Mouse (Mus musculus) heart, embryonic 15.5 days (tissue): Measurements from ENCODE around the gene Gm12185. TPM values are rescaled to one million over a fixed set of nuclear protein-coding genes. Genes with fewer than 3 reads are reported as not detected.
"Not testable (repeated sequence)": the region's sequence is repeated elsewhere in the genome, so short reads cannot be mapped to it uniquely, and the experiment has no call there.

ENCODE experiments used
- ATAC-seq: fragments of 200-750 bp; cut with Nextera tagmentation; replicated peaks from 2 replicates; pipeline ENCODE4 v1.8.0; 2017; ENCODE audit warnings: low read depth, moderate TSS enrichment; ENCODE audit not compliant: insufficient number of reproducible peaks, insufficient read depth, low FRiP score
- H3K27ac ChIP-seq: fragments of 300-500 bp; sonication (generic); 2 replicates; pipeline ENCODE4 v1.5.1; 2015; ENCODE audit warnings: mild to moderate bottlenecking, inconsistent platforms
- H3K27me3 ChIP-seq: fragments of 300-500 bp; sonication (generic); 2 replicates; pipeline ENCODE4 v1.6.1; 2015; ENCODE audit warnings: inconsistent platforms
- H3K36me3 ChIP-seq: fragments of 300-500 bp; sonication (generic); 2 replicates; pipeline ENCODE4 v1.6.1; 2015; ENCODE audit warnings: mild to moderate bottlenecking, inconsistent platforms
- H3K4me1 ChIP-seq: fragments of 300-500 bp; sonication (generic); replicated peaks from 2 replicates; pipeline ENCODE4 v1.6.1; 2015; ENCODE audit warnings: inconsistent platforms
- H3K4me2 ChIP-seq: fragments of 300-500 bp; sonication (generic); 2 replicates; pipeline ENCODE4 v1.6.1; 2015; ENCODE audit warnings: inconsistent platforms, mild to moderate bottlenecking, moderate library complexity
- H3K4me3 ChIP-seq: fragments of 300-500 bp; sonication (generic); 2 replicates; pipeline ENCODE4 v1.5.1; 2015; ENCODE audit warnings: mild to moderate bottlenecking, inconsistent platforms
- H3K9ac ChIP-seq: fragments of 300-500 bp; sonication (generic); 2 replicates; pipeline ENCODE4 v1.6.1; 2015; ENCODE audit warnings: mild to moderate bottlenecking, inconsistent platforms
- H3K9me3 ChIP-seq: fragments of 300-500 bp; sonication (generic); replicated peaks from 2 replicates; pipeline ENCODE4 v1.6.1; 2016; ENCODE audit warnings: inconsistent platforms
- WGBS: fragments of 180-500 bp; shearing (Covaris S2); methylation state at CpG from one replicate; pipeline ENCODE4 v1.1.7; 2015; ENCODE audit warnings: mixed read lengths; 5-methylcytosine and 5-hydroxymethylcytosine counted together
- polyA plus RNA-seq: library from polyadenylated mRNA; unstranded; fragments of >200 nt; fragmentation: Nextera tagmentation; extraction: Ambion mirVana; gene quantifications from 2 replicates; pipeline ENCODE4 v1.2.1, GENCODE M21; 2015

The Gm12185 gene
- polyA plus RNA-seq: 0.06 TPM in 1 of 2 replicates, not detected in the other

DNA sequence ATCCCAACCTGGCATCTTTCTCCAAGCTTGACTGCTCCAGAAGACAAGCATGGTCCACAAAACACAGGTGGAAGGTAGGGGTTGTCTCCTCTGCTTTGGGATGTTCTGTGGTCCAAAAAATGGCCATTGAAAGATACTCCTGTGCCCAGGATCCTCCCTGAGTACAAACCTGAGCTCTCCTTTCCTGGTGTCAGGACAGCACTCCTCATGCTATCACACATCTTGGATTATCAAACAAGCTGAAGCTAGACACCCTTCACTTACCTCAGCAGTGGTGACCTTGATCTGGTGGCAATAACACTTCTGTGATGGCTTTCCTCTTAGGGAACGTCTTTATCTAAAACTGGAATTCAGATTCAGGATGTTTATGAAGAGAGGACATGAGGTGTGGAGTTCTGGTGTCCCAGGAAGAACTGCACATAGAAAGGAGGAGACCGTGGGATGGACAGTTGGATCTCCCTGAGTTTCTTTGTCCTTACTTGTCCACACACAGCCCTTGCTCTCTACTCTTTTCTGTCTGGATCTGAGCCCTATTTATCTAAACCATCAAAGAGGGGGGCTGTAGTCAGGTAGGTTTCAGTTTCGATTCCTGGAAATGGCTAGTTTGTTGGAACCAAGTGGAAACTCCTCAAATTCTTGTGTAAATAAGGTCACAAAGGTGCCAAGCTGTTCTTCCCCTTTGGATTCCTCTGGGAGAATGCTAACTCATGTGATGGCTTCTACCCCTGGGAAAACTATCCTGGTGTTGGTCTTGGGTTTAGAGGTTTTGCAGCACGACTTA lies at the start of gene Gm12185:
Gene Gm12185, minus strand, starts transcription at position 487 of the 781 bp plus-strand sequence.
- not testable (repeated sequence) for H3K4me1 ChIP-seq, ATAC-seq, H3K4me2 ChIP-seq, H3K36me3 ChIP-seq, H3K9ac ChIP-seq, H3K4me3 ChIP-seq, H3K27ac ChIP-seq, H3K27me3 ChIP-seq, H3K9me3 ChIP-seq
- WGBS: 51% methylated on average over 4 of the region's 4 CpGs

- H3K4me3 ChIP-seq, H3K27ac ChIP-seq, H3K27me3 ChIP-seq, H3K4me2 ChIP-seq, H3K36me3 ChIP-seq, H3K9me3 ChIP-seq, H3K9ac ChIP-seq, H3K4me1 ChIP-seq, ATAC-seq: not testable (repeated sequence)
Measured at GRCm38 (mm10) chr11:49012074-49012473, 20.0 kb upstream of the Gm12185 start.

DNA sequence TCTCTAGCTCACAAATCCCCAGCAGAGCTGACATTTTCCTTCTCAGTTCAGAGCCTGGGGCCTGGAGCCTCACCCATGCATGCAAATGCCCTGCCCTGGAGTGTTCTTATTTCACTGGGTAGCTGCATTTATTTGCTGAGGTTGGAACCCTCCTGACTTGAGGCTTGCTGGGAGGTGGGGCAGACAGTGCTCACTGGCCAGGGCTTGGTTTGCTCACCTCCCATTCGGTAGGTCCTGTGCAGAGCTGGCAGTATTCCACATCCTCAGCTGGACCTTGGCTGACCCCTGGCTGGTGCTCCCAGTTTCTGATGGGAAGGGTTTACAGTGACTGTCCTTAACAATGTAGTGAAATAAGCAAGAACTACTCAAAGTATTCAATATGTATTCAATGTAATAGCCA lies 14.8 kb upstream of the Gm12185 start:
- H3K9me3 ChIP-seq, H3K36me3 ChIP-seq, H3K9ac ChIP-seq, H3K4me2 ChIP-seq, H3K27ac ChIP-seq, H3K4me1 ChIP-seq, H3K4me3 ChIP-seq, ATAC-seq, H3K27me3 ChIP-seq: not testable (repeated sequence)
- 31% methylated on average over 1 of the region's 1 CpGs for WGBS

DNA sequence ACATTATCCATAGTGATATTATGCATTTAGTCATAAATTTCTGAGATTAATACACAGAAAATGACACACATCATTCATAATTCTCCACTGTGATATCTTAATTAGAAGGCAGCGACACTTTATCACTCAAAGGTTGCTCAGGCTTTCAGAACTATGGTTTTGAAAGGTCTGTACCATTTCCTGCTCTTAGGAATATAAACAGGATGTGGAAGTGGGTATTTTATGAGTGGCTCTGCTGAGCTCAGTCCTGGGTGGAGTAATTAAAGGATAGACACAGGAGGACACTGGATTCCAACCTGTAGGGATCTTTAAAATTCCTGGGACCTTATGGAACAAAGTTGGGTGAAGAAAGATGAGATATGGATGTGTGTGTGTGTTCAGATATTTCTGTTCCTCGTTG lies 14.3 kb upstream of the Gm12185 start:
- not testable (repeated sequence) for ATAC-seq, H3K9ac ChIP-seq, H3K27me3 ChIP-seq, H3K4me3 ChIP-seq, H3K9me3 ChIP-seq, H3K4me2 ChIP-seq, H3K4me1 ChIP-seq, H3K27ac ChIP-seq, H3K36me3 ChIP-seq
- 42% methylated on average over 2 of the region's 2 CpGs for WGBS

GRCm38 (mm10) chr11:49000411-49000810 lies 8.4 kb upstream of the Gm12185 start:
- not testable (repeated sequence) for H3K9ac ChIP-seq, H3K27ac ChIP-seq, H3K27me3 ChIP-seq, ATAC-seq, H3K4me3 ChIP-seq, H3K4me1 ChIP-seq, H3K9me3 ChIP-seq, H3K4me2 ChIP-seq, H3K36me3 ChIP-seq
- WGBS: 52% methylated on average over 1 of the region's 1 CpGs

GRCm38 (mm10) chr11:48994018-48994417 lies 2.0 kb upstream of the Gm12185 start, which contains the start of gene Tgtp1:
TSS of gene Tgtp1 (minus strand) at chr11:48994172.
- H3K4me3 ChIP-seq, H3K36me3 ChIP-seq, ATAC-seq, H3K27ac ChIP-seq, H3K9ac ChIP-seq, H3K4me1 ChIP-seq, H3K27me3 ChIP-seq, H3K9me3 ChIP-seq, H3K4me2 ChIP-seq: not testable (repeated sequence)
- 43% methylated on average over 2 of the region's 2 CpGs for WGBS

DNA sequence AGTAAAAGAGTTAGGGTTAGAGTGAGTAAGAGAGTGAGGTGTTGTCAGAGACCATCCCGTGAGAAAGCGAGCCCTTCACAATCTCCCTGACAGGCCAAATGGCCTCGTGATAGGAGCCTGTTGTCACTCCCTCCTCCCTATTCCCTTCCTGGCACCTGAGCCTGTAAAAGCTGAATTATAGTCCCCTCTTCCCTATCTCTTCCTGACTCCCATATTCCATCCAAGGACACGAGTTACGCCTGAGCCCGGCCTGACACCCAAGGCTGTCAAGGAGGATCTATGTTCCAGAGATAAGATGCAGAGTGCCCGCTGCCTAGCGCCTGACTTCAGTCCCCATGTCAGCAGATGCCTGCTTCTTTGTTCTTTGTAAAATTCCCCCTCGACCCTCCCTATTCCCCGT lies 1.3 kb upstream of the Gm12185 start:
- not testable (repeated sequence) for H3K4me2 ChIP-seq, H3K27me3 ChIP-seq, H3K9ac ChIP-seq, H3K36me3 ChIP-seq, H3K9me3 ChIP-seq, ATAC-seq, H3K4me3 ChIP-seq, H3K27ac ChIP-seq, H3K4me1 ChIP-seq
- 13% methylated on average over 10 of the region's 10 CpGs for WGBS

GRCm38 (mm10) chr11:48989981-48990380 lies 2.0 kb downstream of the Gm12185 start:
- not testable (repeated sequence) for H3K9ac ChIP-seq, H3K36me3 ChIP-seq, ATAC-seq, H3K9me3 ChIP-seq, H3K27me3 ChIP-seq, H3K4me3 ChIP-seq, H3K4me2 ChIP-seq, H3K4me1 ChIP-seq, H3K27ac ChIP-seq
- WGBS: 76% methylated on average over 2 of the region's 2 CpGs

DNA sequence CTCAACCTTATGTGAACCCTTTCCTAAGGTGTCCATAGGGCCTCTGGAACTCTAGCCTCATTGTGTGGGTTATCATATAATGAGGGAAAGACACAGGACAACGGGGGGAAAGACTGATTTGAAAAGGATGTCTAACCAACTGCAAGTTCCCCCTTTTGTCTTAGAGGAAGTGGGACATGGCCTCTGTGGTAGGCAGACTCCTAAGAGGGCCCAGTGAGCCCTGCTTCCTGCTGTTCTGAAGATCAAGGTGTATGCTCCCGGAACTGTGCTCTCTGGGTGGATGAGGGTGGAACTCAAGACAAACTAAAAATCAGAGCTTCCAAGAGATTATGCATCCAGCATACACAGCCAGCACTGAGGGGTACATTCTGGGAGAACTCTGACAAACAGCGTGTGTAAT lies 3.8 kb downstream of the Gm12185 start:
- not testable (repeated sequence) for H3K9me3 ChIP-seq, H3K4me3 ChIP-seq, H3K9ac ChIP-seq, H3K27ac ChIP-seq, H3K27me3 ChIP-seq, H3K36me3 ChIP-seq, ATAC-seq, H3K4me2 ChIP-seq, H3K4me1 ChIP-seq
- 68% methylated on average over 2 of the region's 3 CpGs for WGBS

GRCm38 (mm10) chr11:48982848-48983247 lies 9.2 kb downstream of the Gm12185 start:
- H3K27ac ChIP-seq, H3K36me3 ChIP-seq, H3K4me3 ChIP-seq, H3K9ac ChIP-seq, H3K9me3 ChIP-seq, H3K4me1 ChIP-seq, H3K27me3 ChIP-seq, H3K4me2 ChIP-seq, ATAC-seq: not testable (repeated sequence)
- no CpG with 5 or more reads among the region's 3 CpGs for WGBS

- no CpG with 5 or more reads among the region's 5 CpGs for WGBS
- not testable (repeated sequence) for ATAC-seq, H3K4me2 ChIP-seq, H3K27ac ChIP-seq, H3K36me3 ChIP-seq, H3K9ac ChIP-seq, H3K4me1 ChIP-seq, H3K4me3 ChIP-seq, H3K9me3 ChIP-seq, H3K27me3 ChIP-seq
Measured at GRCm38 (mm10) chr11:48980052-48980451, 12.0 kb downstream of the Gm12185 start.

GRCm38 (mm10) chr11:48979251-48979650 lies 12.8 kb downstream of the Gm12185 start, which contains the start of gene 9930111J21Rik1:
TSS of gene 9930111J21Rik1 (minus strand) at chr11:48979398.
- ATAC-seq: not testable (repeated sequence)
- no CpG with 5 or more reads among the region's 3 CpGs for WGBS

More at GRCm38 (mm10) chr11:48979251-48979650, 12.8 kb downstream of the Gm12185 start, which contains the start of gene 9930111J21Rik1:
- not testable (repeated sequence) for H3K4me2 ChIP-seq, H3K27ac ChIP-seq, H3K9ac ChIP-seq, H3K9me3 ChIP-seq, H3K4me3 ChIP-seq, H3K27me3 ChIP-seq, H3K4me1 ChIP-seq, H3K36me3 ChIP-seq
